Mouse (Mus musculus) lung, embryonic 14.5 days (tissue): ENCODE measurements at regions not wholly inside any gene's neighbourhood (a gene's known extent, or its start where the extent isn't known, plus 50 kb on each side); places are given as distances from the start of the nearest gene placed in this dataset.
"Not testable (repeated sequence)": the region's sequence is repeated elsewhere in the genome, so short reads cannot be mapped to it uniquely, and the experiment has no call there.

ENCODE experiments used
- ATAC-seq: fragments of 200-750 bp; cut with Nextera tagmentation; 2 replicates; pipeline ENCODE4 v1.8.0; 2017; ENCODE audit warnings: mild to moderate bottlenecking, moderate TSS enrichment, moderate library complexity; ENCODE audit not compliant: insufficient read depth
- DNase-seq: peaks from one replicate; pipeline ENCODE4 v3.0.0-alpha.2; 2015
- H3K27ac ChIP-seq: fragments of 300-500 bp; sonication (generic); 2 replicates; pipeline ENCODE4 v1.5.1; 2014; ENCODE audit warnings: low read depth, mild to moderate bottlenecking, moderate library complexity
- H3K27me3 ChIP-seq: fragments of 300-500 bp; sonication (generic); 2 replicates; pipeline ENCODE4 v1.6.1; 2014; ENCODE audit warnings: low read length, control low read depth; ENCODE audit not compliant: insufficient read depth
- H3K36me3 ChIP-seq: fragments of 300-500 bp; sonication (generic); 2 replicates; pipeline ENCODE4 v1.6.1; 2014; ENCODE audit warnings: control low read depth; ENCODE audit not compliant: insufficient read depth
- H3K4me1 ChIP-seq: fragments of 300-500 bp; sonication (generic); 2 replicates; pipeline ENCODE4 v1.6.1; 2014; ENCODE audit warnings: antibody characterized with exemption, control low read depth; ENCODE audit not compliant: insufficient read depth
- H3K4me2 ChIP-seq: fragments of 300-500 bp; sonication (generic); 2 replicates; pipeline ENCODE4 v1.6.1; 2014; ENCODE audit warnings: mild to moderate bottlenecking
- H3K4me3 ChIP-seq: fragments of 300-500 bp; sonication (generic); 2 replicates; pipeline ENCODE4 v1.5.1; 2014; ENCODE audit warnings: low read depth, low read length
- H3K9ac ChIP-seq: fragments of 300-500 bp; sonication (generic); 2 replicates; pipeline ENCODE4 v1.6.1; 2014
- H3K9me3 ChIP-seq: fragments of 300-500 bp; sonication (generic); 2 replicates; pipeline ENCODE4 v1.6.1; 2016; ENCODE audit warnings: low read depth, low read length, control low read depth
- CTCF ChIP-seq: IDR thresholded peaks from 2 replicates; pipeline ENCODE4 v1.5.1; 2016; ENCODE audit warnings: antibody characterized with exemption, low read depth
- WGBS: fragments of 180-500 bp; shearing (Covaris S2); extraction: QIAGEN DNeasy Blood & Tissue Kit; methylation state at CpG from one replicate; pipeline ENCODE4 v1.1.7; 2014; 5-methylcytosine and 5-hydroxymethylcytosine counted together

GRCm38 (mm10) chr4:10745207-10745606 lies 129.1 kb upstream of the 2610301B20Rik start:
- 78% methylated on average over 3 of the region's 3 CpGs for WGBS
- Histone ChIP-seq H3K4me2 (no peak overlapping the region), H3K4me3 (no peak overlapping the region), H3K9ac (no peak overlapping the region), H3K36me3 (no peaks in the 10 kb centered on the region), H3K9me3 (no peaks in the 10 kb centered on the region), H3K4me1 (no peaks in the 10 kb centered on the region), H3K27me3 (no peaks in the 10 kb centered on the region), H3K27ac (no peak overlapping the region)
- no peak for ATAC-seq
- TF ChIP-seq CTCF, result no peak
- no peak for DNase-seq

GRCm38 (mm10) chr4:10748816-10749215 lies 125.5 kb upstream of the 2610301B20Rik start:
- Histone ChIP-seq H3K4me3 (no peak overlapping the region), H3K36me3 (no peaks in the 10 kb centered on the region), H3K27me3 (no peaks in the 10 kb centered on the region), H3K27ac (no peak overlapping the region), H3K4me1 (no peaks in the 10 kb centered on the region), H3K9me3 (no peaks in the 10 kb centered on the region), H3K9ac (no peak overlapping the region), H3K4me2 (no peak overlapping the region)
- DNase-seq (peak; percentile 1), ATAC-seq (no peak)
- WGBS, result 71% methylated on average over 8 of the region's 8 CpGs
- TF ChIP-seq CTCF, result no peak

- not testable (repeated sequence) for H3K36me3 ChIP-seq, H3K9ac ChIP-seq, H3K4me3 ChIP-seq, H3K4me2 ChIP-seq, DNase-seq, H3K27me3 ChIP-seq, ATAC-seq, H3K4me1 ChIP-seq, H3K9me3 ChIP-seq, H3K27ac ChIP-seq
- 76% methylated on average over 6 of the region's 6 CpGs for WGBS
These were observed 123.8 kb upstream of the 2610301B20Rik start for GRCm38 (mm10) chr4:10750377-10751062.

GRCm38 (mm10) chr4:10753176-10753575 lies 121.1 kb upstream of the 2610301B20Rik start:
- TF ChIP-seq CTCF, result no peak
- H3K36me3 ChIP-seq, result no peaks in the 10 kb centered on the region
- no peak overlapping the region for H3K4me2 ChIP-seq
- H3K9ac ChIP-seq, result no peak overlapping the region
- H3K27ac ChIP-seq, result no peak overlapping the region
- no peaks in the 10 kb centered on the region for H3K4me1 ChIP-seq
- no peak overlapping the region for H3K4me3 ChIP-seq
- ATAC-seq (no peak), DNase-seq (no peak)
- no peaks in the 10 kb centered on the region for H3K9me3 ChIP-seq
- 76% methylated on average over 5 of the region's 5 CpGs for WGBS
- H3K27me3 ChIP-seq, result no peaks in the 10 kb centered on the region

GRCm38 (mm10) chr4:10759491-10759890 lies 114.8 kb upstream of the 2610301B20Rik start:
- no peak for TF ChIP-seq CTCF
- no peaks in the 10 kb centered on the region for H3K27me3 ChIP-seq
- H3K9me3 ChIP-seq, result no peaks in the 10 kb centered on the region
- no peak overlapping the region for H3K9ac ChIP-seq
- H3K36me3 ChIP-seq, result no peaks in the 10 kb centered on the region
- ATAC-seq (no peak), DNase-seq (no peak)
- no peak overlapping the region for H3K4me2 ChIP-seq
- no peak overlapping the region for H3K4me3 ChIP-seq
- no peaks in the 10 kb centered on the region for H3K4me1 ChIP-seq
- no peak overlapping the region for H3K27ac ChIP-seq
- WGBS, result 88% methylated on average over 4 of the region's 4 CpGs

GRCm38 (mm10) chr4:10767676-10768075 lies 106.6 kb upstream of the 2610301B20Rik start:
- WGBS, result 70% methylated on average over 6 of the region's 6 CpGs
- Histone ChIP-seq H3K4me1 (no peaks in the 10 kb centered on the region), H3K9ac (no peak overlapping the region), H3K36me3 (no peaks in the 10 kb centered on the region), H3K4me2 (no peak overlapping the region), H3K4me3 (no peak overlapping the region), H3K27me3 (no peaks in the 10 kb centered on the region), H3K27ac (no peak overlapping the region), H3K9me3 (no peaks in the 10 kb centered on the region)
- no peak for TF ChIP-seq CTCF
- ATAC-seq, result no peak
- no peak for DNase-seq

GRCm38 (mm10) chr4:10770026-10770643 lies 104.2 kb upstream of the 2610301B20Rik start:
- no peaks in the 10 kb centered on the region for H3K4me1 ChIP-seq
- H3K9me3 ChIP-seq, result no peaks in the 10 kb centered on the region; the same call in 1 of the 2 replicates
- no peak for TF ChIP-seq CTCF
- H3K4me2 ChIP-seq, result no peak overlapping the region
- H3K36me3 ChIP-seq, result no peaks in the 10 kb centered on the region
- no peaks in the 10 kb centered on the region for H3K27me3 ChIP-seq
- no peak overlapping the region for H3K4me3 ChIP-seq
- ATAC-seq (no peak), DNase-seq (no peak)
- WGBS, result 79% methylated on average over 13 of the region's 13 CpGs
- H3K27ac ChIP-seq, result no peak overlapping the region
- H3K9ac ChIP-seq, result no peak overlapping the region
